Mouse (Mus musculus) kidney, embryonic 14.5 days (tissue): ENCODE measurements around the gene Fam3c. TPM values are rescaled to one million over a fixed set of nuclear protein-coding genes. Genes with fewer than 3 reads are reported as not detected.

Experiments used
- ATAC-seq: fragments of 200-750 bp; cut with Nextera tagmentation; 2 replicates; pipeline ENCODE4 v1.8.0; 2017; ENCODE audit warnings: moderate number of reproducible peaks, mild to moderate bottlenecking, moderate TSS enrichment, moderate library complexity; ENCODE audit not compliant: low FRiP score, low TSS enrichment
- H3K27ac ChIP-seq: fragments of 300-500 bp; sonication (generic); 2 replicates; pipeline ENCODE4 v1.5.1; 2014; ENCODE audit warnings: low read depth, mild to moderate bottlenecking, low read length, moderate library complexity, mixed read lengths
- H3K27me3 ChIP-seq: fragments of 300-500 bp; sonication (generic); 2 replicates; pipeline ENCODE4 v1.6.1; 2014; ENCODE audit warnings: mild to moderate bottlenecking, low read length; ENCODE audit not compliant: control insufficient read depth, insufficient read depth
- H3K36me3 ChIP-seq: fragments of 300-500 bp; sonication (generic); 2 replicates; pipeline ENCODE4 v1.6.1; 2014; ENCODE audit warnings: low read length, mixed read lengths; ENCODE audit not compliant: control insufficient read depth, insufficient read depth
- H3K4me1 ChIP-seq: fragments of 300-500 bp; sonication (generic); 2 replicates; pipeline ENCODE4 v1.6.1; 2014; ENCODE audit warnings: low read length, mixed read lengths; ENCODE audit not compliant: control insufficient read depth, insufficient read depth
- H3K4me2 ChIP-seq: fragments of 300-500 bp; sonication (generic); replicated peaks from 2 replicates; pipeline ENCODE4 v1.6.1; 2014; ENCODE audit warnings: low read depth, mild to moderate bottlenecking, low read length
- H3K4me3 ChIP-seq: fragments of 300-500 bp; sonication (generic); 2 replicates; pipeline ENCODE4 v1.5.1; 2014; ENCODE audit warnings: mild to moderate bottlenecking, low read length
- H3K9ac ChIP-seq: fragments of 300-500 bp; sonication (generic); 2 replicates; pipeline ENCODE4 v1.6.1; 2014; ENCODE audit warnings: low read depth, mild to moderate bottlenecking, low read length, moderate library complexity
- H3K9me3 ChIP-seq: fragments of 300-500 bp; sonication (generic); 2 replicates; pipeline ENCODE4 v1.6.1; 2016; ENCODE audit warnings: low read length; ENCODE audit not compliant: control insufficient read depth
- WGBS: fragments of 180-500 bp; shearing (Covaris S2); extraction: QIAGEN DNeasy Blood & Tissue Kit; methylation state at CpG from one replicate; pipeline ENCODE4 v1.1.7; 2014; 5-methylcytosine and 5-hydroxymethylcytosine counted together
- polyA plus RNA-seq: library from polyadenylated mRNA; unstranded; fragments of >200 nt; fragmentation: Nextera tagmentation; extraction: Ambion mirVana; gene quantifications from 2 replicates; pipeline ENCODE4 v1.2.1, GENCODE M21; 2014

Fam3c gene
- polyA plus RNA-seq, 1 experiment from 2014 or later, result 61.8 TPM

- ATAC-seq, result no peak
- H3K27me3 ChIP-seq, result no peaks in the 10 kb centered on the region
- H3K4me3 ChIP-seq, result no peak overlapping the region
- no peak overlapping the region for H3K9ac ChIP-seq
- peaks cover 9% of the 10 kb centered on the region for H3K4me1 ChIP-seq
- no peak overlapping the region for H3K4me2 ChIP-seq
- WGBS, result 52% methylated on average over 1 of the region's 1 CpGs
- no peaks in the 10 kb centered on the region for H3K9me3 ChIP-seq
- H3K36me3 ChIP-seq, result no peaks in the 10 kb centered on the region
- H3K27ac ChIP-seq, result no peak overlapping the region
These were observed 3.0 kb upstream of the Fam3c start for GRCm38 (mm10) chr6:22359019-22359418.

GRCm38 (mm10) chr6:22357351-22357750, 1.3 kb upstream of the Fam3c start:
- no peak overlapping the region for H3K4me2 ChIP-seq
- H3K9ac ChIP-seq, result no peak overlapping the region
- no peak for ATAC-seq
- WGBS, result 98% methylated on average over 4 of the region's 4 CpGs
- no peaks in the 10 kb centered on the region for H3K9me3 ChIP-seq
- no peaks in the 10 kb centered on the region for H3K36me3 ChIP-seq
- H3K27ac ChIP-seq, result no peak overlapping the region
- H3K4me1 ChIP-seq, result peaks cover 17% of the 10 kb centered on the region
- H3K27me3 ChIP-seq, result no peaks in the 10 kb centered on the region
- H3K4me3 ChIP-seq, result no peak overlapping the region

- 2% methylated on average over 58 of the region's 62 CpGs for WGBS
- Histone ChIP-seq H3K9me3 (no peaks in the 10 kb centered on the region), H3K4me3 (peak overlapping the region; percentile 58), H3K9ac (peak overlapping the region; percentile 79), H3K27ac (peak overlapping the region; percentile 57; the same call in 1 of the 2 replicates), H3K4me1 (peaks cover 20% of the 10 kb centered on the region), H3K27me3 (no peaks in the 10 kb centered on the region), H3K36me3 (no peaks in the 10 kb centered on the region), H3K4me2 (peak overlapping the region; percentile 41)
- ATAC-seq, result peak; percentile 85
These were observed 502 bp downstream of the Fam3c start for GRCm38 (mm10) chr6:22355396-22356085.

GRCm38 (mm10) chr6:22354675-22355074, 1.4 kb downstream of the Fam3c start:
- H3K27ac ChIP-seq, result no peak overlapping the region
- no peaks in the 10 kb centered on the region for H3K36me3 ChIP-seq
- peaks cover 20% of the 10 kb centered on the region for H3K4me1 ChIP-seq
- 67% methylated on average over 7 of the region's 7 CpGs for WGBS
- no peaks in the 10 kb centered on the region for H3K27me3 ChIP-seq
- peak overlapping the region; percentile 58; the same call in 1 of the 2 replicates for H3K4me3 ChIP-seq
- ATAC-seq, result no peak
- H3K4me2 ChIP-seq, result peak overlapping the region; percentile 41
- H3K9ac ChIP-seq, result no peak overlapping the region; the same call in 1 of the 2 replicates
- no peaks in the 10 kb centered on the region for H3K9me3 ChIP-seq

- no peak overlapping the region for H3K4me3 ChIP-seq
- H3K4me2 ChIP-seq, result peak overlapping the region; percentile 41
- H3K27ac ChIP-seq, result no peak overlapping the region
- 27% methylated on average over 1 of the region's 1 CpGs for WGBS
- ATAC-seq, result no peak
- no peaks in the 10 kb centered on the region for H3K9me3 ChIP-seq
- H3K4me1 ChIP-seq, result peaks cover 20% of the 10 kb centered on the region
- H3K27me3 ChIP-seq, result no peaks in the 10 kb centered on the region
- H3K9ac ChIP-seq, result no peak overlapping the region
- no peaks in the 10 kb centered on the region for H3K36me3 ChIP-seq
These were observed 2.0 kb downstream of the Fam3c start for GRCm38 (mm10) chr6:22354031-22354430.

GRCm38 (mm10) chr6:22351551-22351950, 4.5 kb downstream of the Fam3c start:
- no peaks in the 10 kb centered on the region for H3K9me3 ChIP-seq
- no peak for ATAC-seq
- no peaks in the 10 kb centered on the region for H3K27me3 ChIP-seq
- H3K4me2 ChIP-seq, result no peak overlapping the region
- 81% methylated on average over 9 of the region's 9 CpGs for WGBS
- no peaks in the 10 kb centered on the region for H3K36me3 ChIP-seq
- H3K9ac ChIP-seq, result no peak overlapping the region
- no peak overlapping the region for H3K27ac ChIP-seq
- H3K4me1 ChIP-seq, result peaks cover 25% of the 10 kb centered on the region
- no peak overlapping the region for H3K4me3 ChIP-seq

GRCm38 (mm10) chr6:22350239-22350571, 5.8 kb downstream of the Fam3c start:
- ATAC-seq, result no peak
- Histone ChIP-seq H3K4me2 (no peak overlapping the region), H3K27me3 (no peaks in the 10 kb centered on the region), H3K4me3 (no peak overlapping the region), H3K27ac (no peak overlapping the region), H3K36me3 (no peaks in the 10 kb centered on the region), H3K4me1 (peaks cover 25% of the 10 kb centered on the region), H3K9me3 (no peaks in the 10 kb centered on the region), H3K9ac (no peak overlapping the region)
- WGBS, result 58% methylated on average over 4 of the region's 4 CpGs

- no peaks in the 10 kb centered on the region for H3K9me3 ChIP-seq
- no peak overlapping the region for H3K27ac ChIP-seq
- ATAC-seq, result no peak
- WGBS, result 85% methylated on average over 11 of the region's 11 CpGs
- no peaks in the 10 kb centered on the region for H3K36me3 ChIP-seq
- H3K4me1 ChIP-seq, result peaks cover 24% of the 10 kb centered on the region
- no peaks in the 10 kb centered on the region for H3K27me3 ChIP-seq
- no peak overlapping the region for H3K4me2 ChIP-seq
- no peak overlapping the region for H3K9ac ChIP-seq
- no peak overlapping the region for H3K4me3 ChIP-seq
These were observed 6.4 kb downstream of the Fam3c start for GRCm38 (mm10) chr6:22349531-22350238.

GRCm38 (mm10) chr6:22348975-22349374, 7.1 kb downstream of the Fam3c start:
- H3K4me1 ChIP-seq, result peaks cover 25% of the 10 kb centered on the region
- H3K4me2 ChIP-seq, result no peak overlapping the region
- H3K36me3 ChIP-seq, result no peaks in the 10 kb centered on the region
- no peak for ATAC-seq
- no peak overlapping the region for H3K27ac ChIP-seq
- H3K9me3 ChIP-seq, result no peaks in the 10 kb centered on the region
- H3K9ac ChIP-seq, result no peak overlapping the region
- no peaks in the 10 kb centered on the region for H3K27me3 ChIP-seq
- no peak overlapping the region for H3K4me3 ChIP-seq
- WGBS, result 96% methylated on average over 3 of the region's 3 CpGs
